ENCODE assay signal across 25 mouse cellular contexts in the genomic region with DNA sequence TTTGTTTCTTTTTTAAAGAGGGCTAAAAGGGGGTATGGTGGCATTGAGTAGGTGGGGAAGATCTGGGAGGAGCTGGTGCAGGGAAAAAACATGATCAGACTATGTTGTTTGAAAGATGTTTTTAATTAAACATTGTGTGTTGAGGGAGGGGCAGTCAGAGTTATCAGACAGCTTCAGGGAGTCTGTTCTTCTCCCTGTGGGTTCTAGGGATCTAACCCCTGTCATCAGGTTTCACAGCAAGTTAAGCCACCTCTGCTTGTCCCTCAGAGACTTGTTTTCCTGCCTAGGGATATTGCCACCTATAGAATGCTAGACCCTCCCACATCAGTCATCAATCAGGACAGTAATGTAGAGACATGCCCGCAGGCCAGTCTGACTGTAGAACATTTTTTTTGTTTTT.
"Had no signal": no experiment of that assay in that cellular context is flagged by ENCODE, and none has a peak within 500 bp of the region (broad histone marks: within the 10 kb centered on the region; RNA-seq: fewer than 3 reads in every experiment).

No protein-coding gene starts in this region.

- DNase-seq: gastrocnemius, adult 2 months; gastrocnemius, postnatal 10 days; gastrocnemius, postnatal 25 days; heart, adult 2 months; heart, postnatal 10 days; heart, postnatal 4 days; kidney, adult 18-20 months; kidney, adult 8-10 months; kidney, postnatal 10 days; kidney, postnatal 25 days; kidney, postnatal 4 days; liver; liver, embryonic 13.5 days had no signal

- H3K36me3 ChIP-seq: heart, embryonic 12.5 days; hindbrain, embryonic 10.5 days; hindbrain, embryonic 12.5 days; intestine, embryonic 15.5 days; limb, embryonic 10.5 days; limb, embryonic 12.5 days; liver, embryonic 13.5 days had no signal

- H3K9ac ChIP-seq: heart, embryonic 12.5 days; hindbrain, embryonic 12.5 days; hindbrain, embryonic 14.5 days; intestine, embryonic 15.5 days; limb, embryonic 12.5 days; liver, embryonic 13.5 days had no signal

- H3K27me3 ChIP-seq: heart, embryonic 12.5 days; hindbrain, embryonic 12.5 days; intestine, embryonic 15.5 days; limb, embryonic 12.5 days; liver, embryonic 13.5 days had no signal

- H3K4me2 ChIP-seq: heart, embryonic 12.5 days; hindbrain, embryonic 12.5 days; hindbrain, embryonic 14.5 days; intestine, embryonic 15.5 days; limb, embryonic 12.5 days; liver, embryonic 13.5 days had no signal

- H3K4me1 ChIP-seq: intestine, embryonic 15.5 days had no signal

- H3K9me3 ChIP-seq: heart, embryonic 12.5 days; hindbrain, embryonic 10.5 days; hindbrain, embryonic 12.5 days; intestine, embryonic 15.5 days; limb, embryonic 10.5 days; limb, embryonic 12.5 days; liver, embryonic 13.5 days had no signal

- H3K4me3 ChIP-seq: gastrocnemius, adult 2 months; heart, adult 2 months; heart, embryonic 12.5 days; hindbrain, embryonic 10.5 days; hindbrain, embryonic 12.5 days; intestine, embryonic 15.5 days; layer of hippocampus, adult 2 months; left cerebral cortex, adult 2 months; limb, embryonic 10.5 days; limb, embryonic 12.5 days; liver, embryonic 13.5 days had no signal

- H3K27ac ChIP-seq: gastrocnemius, adult 2 months; heart, adult 2 months; hindbrain, embryonic 10.5 days; hindbrain, embryonic 12.5 days; hindbrain, embryonic 14.5 days; intestine, embryonic 15.5 days; layer of hippocampus, adult 2 months; left cerebral cortex, adult 2 months; limb, embryonic 10.5 days; limb, embryonic 12.5 days; liver, embryonic 13.5 days had no signal

- ATAC-seq: hindbrain, embryonic 16.5 days; inflammation-experienced regulatory T-cells, adult 6 months; intestine, embryonic 15.5 days; intestine, postnatal 0 days had no signal
